ENCODE assay signal across 16 mouse cellular contexts in the genomic region with DNA sequence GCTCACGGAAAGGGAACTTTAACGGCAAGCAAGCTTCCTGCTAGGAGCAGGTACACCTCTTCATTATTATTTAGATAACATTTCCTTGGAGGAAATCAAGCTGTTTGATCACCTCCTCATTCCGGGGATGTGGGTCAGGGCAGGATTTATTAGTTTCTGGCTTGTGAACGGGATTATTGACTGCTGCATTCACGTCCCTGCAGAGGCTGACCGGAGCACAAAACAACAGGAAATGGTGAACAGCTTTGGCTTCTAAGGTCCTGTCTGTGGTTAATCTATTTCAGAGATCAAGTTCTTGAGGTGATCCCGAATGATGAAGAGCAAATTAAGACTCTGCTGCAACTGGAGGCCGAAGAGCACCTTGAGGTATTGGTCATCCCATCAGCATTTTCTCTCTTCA. TPM values are rescaled to one million over a fixed set of nuclear protein-coding genes. Genes with fewer than 3 reads are reported as not detected.
DNase-seq lines count a peak whose midpoint lies in the region; ATAC-seq and TF ChIP-seq lines count a peak whose summit lies in the region.
"Had no signal": no experiment of that assay in that cellular context is flagged by ENCODE, and none has a peak within 500 bp of the region (broad histone marks: within the 10 kb centered on the region; RNA-seq: fewer than 3 reads in every experiment).

No protein-coding gene starts in this region.

- no peaks in the 10 kb centered on the region for H3K27me3 ChIP-seq in hindbrain, embryonic 10.5 days (ENCODE audit: insufficient read depth, poor library complexity, severe bottlenecking)
- no peaks in the 10 kb centered on the region for H3K27me3 ChIP-seq in hindbrain, postnatal 0 days (ENCODE audit: insufficient read depth, low read length)
- H3K27me3 ChIP-seq in midbrain, embryonic 11.5 days (ENCODE audit: control insufficient read depth, insufficient read depth, low read length) = no peaks in the 10 kb centered on the region
- H3K27me3 ChIP-seq in midbrain, embryonic 13.5 days = no peaks in the 10 kb centered on the region
- H3K27me3 ChIP-seq in intestine, postnatal 0 days (replicated peaks; ENCODE audit: control insufficient read depth, insufficient read depth, low read length) = no peaks in the 10 kb centered on the region
- no peaks in the 10 kb centered on the region for H3K27me3 ChIP-seq in stomach, embryonic 16.5 days (ENCODE audit: control insufficient read depth, insufficient read depth, low read length)
- H3K27me3 ChIP-seq in liver, postnatal 0 days (ENCODE audit: insufficient read depth, low read length) = 0 out of 2 replicates have a peak, but pooled peaks cover 4% of the 10 kb centered on the region

- ATAC-seq in hindbrain, postnatal 0 days = no peak
- no peak for ATAC-seq in midbrain, embryonic 11.5 days (ENCODE audit: low FRiP score)
- no peak for ATAC-seq in midbrain, embryonic 13.5 days
- ATAC-seq in intestine, postnatal 0 days = no peak
- no peak for ATAC-seq in stomach, embryonic 16.5 days (ENCODE audit: insufficient read depth, low FRiP score)
- ATAC-seq in liver, postnatal 0 days = no peak

- peak overlapping the region; percentile 81 for H3K27ac ChIP-seq in hindbrain, embryonic 10.5 days
- H3K27ac ChIP-seq in hindbrain, postnatal 0 days = no peak overlapping the region
- H3K27ac ChIP-seq in midbrain, embryonic 11.5 days (ENCODE audit: low read depth, low read length) = no peak overlapping the region
- H3K27ac ChIP-seq in midbrain, embryonic 13.5 days = no peak overlapping the region
- H3K27ac ChIP-seq in intestine, postnatal 0 days (ENCODE audit: low read depth, low read length) = no peak overlapping the region
- H3K27ac ChIP-seq in stomach, embryonic 16.5 days (ENCODE audit: low read length) = 0 out of 2 replicates have a peak overlapping the region, but pooled peaks have one; percentile 2
- no peak overlapping the region for H3K27ac ChIP-seq in liver, postnatal 0 days (ENCODE audit: low read depth)
- H3K27ac ChIP-seq: liver, embryonic 15.5 days had no signal

- H3K9me3 ChIP-seq in hindbrain, embryonic 10.5 days = no peaks in the 10 kb centered on the region
- H3K9me3 ChIP-seq in hindbrain, postnatal 0 days (ENCODE audit: low read length) = no peaks in the 10 kb centered on the region
- H3K9me3 ChIP-seq in midbrain, embryonic 11.5 days (ENCODE audit: control insufficient read depth, low read length) = no peaks in the 10 kb centered on the region
- no peaks in the 10 kb centered on the region for H3K9me3 ChIP-seq in midbrain, embryonic 13.5 days
- H3K9me3 ChIP-seq in intestine, postnatal 0 days (ENCODE audit: control insufficient read depth) = no peaks in the 10 kb centered on the region
- H3K9me3 ChIP-seq in stomach, embryonic 16.5 days (replicated peaks; ENCODE audit: control insufficient read depth, low read length) = no peaks in the 10 kb centered on the region
- no peaks in the 10 kb centered on the region for H3K9me3 ChIP-seq in liver, postnatal 0 days (ENCODE audit: low read length)
- H3K9me3 ChIP-seq: liver, embryonic 15.5 days had no signal

- no peaks in the 10 kb centered on the region for H3K36me3 ChIP-seq in hindbrain, embryonic 10.5 days
- no peaks in the 10 kb centered on the region for H3K36me3 ChIP-seq in hindbrain, postnatal 0 days (ENCODE audit: insufficient read depth, low read length)
- H3K36me3 ChIP-seq in midbrain, embryonic 11.5 days (ENCODE audit: control insufficient read depth, insufficient read depth, low read length) = no peaks in the 10 kb centered on the region
- no peaks in the 10 kb centered on the region for H3K36me3 ChIP-seq in midbrain, embryonic 13.5 days
- H3K36me3 ChIP-seq in intestine, postnatal 0 days (ENCODE audit: control insufficient read depth, insufficient read depth) = no peaks in the 10 kb centered on the region
- H3K36me3 ChIP-seq in stomach, embryonic 16.5 days (ENCODE audit: control insufficient read depth, insufficient read depth, low read length) = no peaks in the 10 kb centered on the region
- H3K36me3 ChIP-seq in liver, postnatal 0 days (replicated peaks; ENCODE audit: insufficient read depth, low read length) = no peaks in the 10 kb centered on the region
- H3K36me3 ChIP-seq: liver, embryonic 15.5 days had no signal

- H3K4me3 ChIP-seq in hindbrain, embryonic 10.5 days = no peak overlapping the region
- no peak overlapping the region for H3K4me3 ChIP-seq in hindbrain, postnatal 0 days (ENCODE audit: low read length)
- H3K4me3 ChIP-seq in midbrain, embryonic 11.5 days (ENCODE audit: low read depth, low read length) = no peak overlapping the region
- H3K4me3 ChIP-seq in midbrain, embryonic 13.5 days (replicated peaks) = no peak overlapping the region
- H3K4me3 ChIP-seq in intestine, postnatal 0 days (ENCODE audit: low read depth, low read length) = no peak overlapping the region
- peak overlapping the region; percentile 19; the same call in 1 of the 2 replicates for H3K4me3 ChIP-seq in stomach, embryonic 16.5 days (replicated peaks; ENCODE audit: low read length)
- no peak overlapping the region for H3K4me3 ChIP-seq in liver, postnatal 0 days (ENCODE audit: low read depth, low read length)
- H3K4me3 ChIP-seq: liver, embryonic 15.5 days; myocyte had no signal

- TF ChIP-seq EP300 in liver, postnatal 0 days (IDR thresholded peaks at IDR 0.05; ENCODE audit: low read depth) = no peak

- no peak overlapping the region for H3K4me2 ChIP-seq in hindbrain, postnatal 0 days (ENCODE audit: low read depth, low read length)
- H3K4me2 ChIP-seq in midbrain, embryonic 11.5 days = no peak overlapping the region
- H3K4me2 ChIP-seq in midbrain, embryonic 13.5 days (replicated peaks) = no peak overlapping the region
- H3K4me2 ChIP-seq in intestine, postnatal 0 days (replicated peaks; ENCODE audit: low read depth) = peak overlapping the region; percentile 40
- peak overlapping the region; percentile 40 for H3K4me2 ChIP-seq in stomach, embryonic 16.5 days (ENCODE audit: low read depth, low read length)
- no peak overlapping the region for H3K4me2 ChIP-seq in liver, postnatal 0 days (ENCODE audit: low read depth, low read length)
- H3K4me2 ChIP-seq: liver, embryonic 15.5 days had no signal

- H3K9ac ChIP-seq in hindbrain, postnatal 0 days (replicated peaks; ENCODE audit: low read length) = no peak overlapping the region
- H3K9ac ChIP-seq in midbrain, embryonic 11.5 days (ENCODE audit: low read length) = no peak overlapping the region
- no peak overlapping the region for H3K9ac ChIP-seq in midbrain, embryonic 13.5 days (replicated peaks)
- H3K9ac ChIP-seq in intestine, postnatal 0 days (ENCODE audit: low read depth, low read length) = no peak overlapping the region
- 0 out of 2 replicates have a peak overlapping the region, but pooled peaks have one; percentile 23 for H3K9ac ChIP-seq in stomach, embryonic 16.5 days (ENCODE audit: low read length)
- no peak overlapping the region for H3K9ac ChIP-seq in liver, postnatal 0 days (replicated peaks)
- H3K9ac ChIP-seq: liver, embryonic 15.5 days had no signal

- 48% methylated on average over 8 of the region's 8 CpGs for WGBS in hindbrain, embryonic 10.5 days
- WGBS in hindbrain, postnatal 0 days = 56% methylated on average over 8 of the region's 8 CpGs
- WGBS in midbrain, embryonic 11.5 days = 31% methylated on average over 8 of the region's 8 CpGs
- WGBS in midbrain, embryonic 13.5 days = 37% methylated on average over 8 of the region's 8 CpGs
- 23% methylated on average over 8 of the region's 8 CpGs for WGBS in intestine, postnatal 0 days
- WGBS in stomach, embryonic 16.5 days = 27% methylated on average over 8 of the region's 8 CpGs
- 28% methylated on average over 8 of the region's 8 CpGs for WGBS in liver, postnatal 0 days (ENCODE audit: insufficient replicate concordance)

- H3K4me1 ChIP-seq in hindbrain, embryonic 10.5 days (replicated peaks) = peaks cover 70% of the 10 kb centered on the region
- H3K4me1 ChIP-seq in hindbrain, postnatal 0 days (ENCODE audit: insufficient read depth, low read length) = peaks cover 12% of the 10 kb centered on the region; the same call in 1 of the 2 replicates
- peaks cover 36% of the 10 kb centered on the region for H3K4me1 ChIP-seq in midbrain, embryonic 11.5 days (ENCODE audit: control insufficient read depth, insufficient read depth, low read length)
- H3K4me1 ChIP-seq in midbrain, embryonic 13.5 days (replicated peaks) = peaks cover 43% of the 10 kb centered on the region
- H3K4me1 ChIP-seq in intestine, postnatal 0 days (replicated peaks; ENCODE audit: control insufficient read depth, insufficient read depth, low read length) = peaks cover 3% of the 10 kb centered on the region; the same call in 1 of the 2 replicates
- peaks cover 12% of the 10 kb centered on the region; the same call in 1 of the 2 replicates for H3K4me1 ChIP-seq in stomach, embryonic 16.5 days (ENCODE audit: control insufficient read depth, insufficient read depth, low read length)
- H3K4me1 ChIP-seq in liver, postnatal 0 days (ENCODE audit: insufficient read depth) = peaks cover 3% of the 10 kb centered on the region; the same call in 1 of the 2 replicates

- no peak for TF ChIP-seq CTCF in hindbrain, postnatal 0 days (IDR thresholded peaks at IDR 0.05; ENCODE audit: low read depth)
- TF ChIP-seq CTCF in intestine, postnatal 0 days (IDR thresholded peaks at IDR 0.05; ENCODE audit: low read depth) = no peak
- TF ChIP-seq CTCF in liver, postnatal 0 days (IDR thresholded peaks at IDR 0.05; ENCODE audit: low read depth) = no peak

- no peak for DNase-seq in hindbrain, embryonic 10.5 days (ENCODE audit: low spot score)
- no peak for DNase-seq in hindbrain, postnatal 0 days (ENCODE audit: low spot score)
- DNase-seq in midbrain, embryonic 11.5 days (ENCODE audit: low spot score, missing footprints) = peak; percentile 91
- DNase-seq in liver, postnatal 0 days = no peak
- no peak for DNase-seq in adrenal gland, postnatal 14 days
- DNase-seq: heart, adult 11 months; kidney, adult 18-20 months; thymus, postnatal 14 days had no signal

RNA-seq across cellular contexts. Expression of gene Cpa2, which starts 2.5 kb away (rescaled TPM):
- polyA plus RNA-seq in hindbrain, embryonic 10.5 days (2016; fragmentation: Nextera tagmentation; extraction: Ambion mirVana) = 19.6 and 20.0 TPM in 2 replicates
- total RNA-seq in hindbrain, postnatal 0 days (2014; rRNA removed) = 6.2 and 8.1 TPM in 2 replicates
- polyA plus RNA-seq in hindbrain, postnatal 0 days (2015; fragmentation: Nextera tagmentation; extraction: Ambion mirVana) = 14.9 and 15.7 TPM in 2 replicates
- polyA plus RNA-seq in midbrain, embryonic 11.5 days (2014; fragmentation: Nextera tagmentation; extraction: Ambion mirVana) = 13.0 and 15.5 TPM in 2 replicates
- 7.1 and 8.5 TPM in 2 replicates for polyA plus RNA-seq in midbrain, embryonic 13.5 days (2015; fragmentation: Nextera tagmentation; extraction: Ambion mirVana)
- polyA plus RNA-seq in intestine, postnatal 0 days (2015; fragmentation: Nextera tagmentation; extraction: Ambion mirVana) = 2.9 and 3.3 TPM in 2 replicates
- polyA plus RNA-seq in stomach, embryonic 16.5 days (2015; fragmentation: Nextera tagmentation; extraction: Ambion mirVana) = 688 and 708 TPM in 2 replicates
- 0.63 and 2.1 TPM in 2 replicates for polyA plus RNA-seq in liver, postnatal 0 days (2015; fragmentation: Nextera tagmentation; extraction: Ambion mirVana)
- 0.56 and 0.90 TPM in 2 replicates for total RNA-seq in adrenal gland, postnatal 14 days (2021)
- polyA plus RNA-seq: myocyte had no signal

RNA-seq across cellular contexts. Expression of gene Cpa4, which starts 24.3 kb away (rescaled TPM):
- 1.4 and 2.5 TPM in 2 replicates for polyA plus RNA-seq in hindbrain, embryonic 10.5 days (2016; fragmentation: Nextera tagmentation; extraction: Ambion mirVana)
- 0.11 and 0.16 TPM in 2 replicates for total RNA-seq in hindbrain, postnatal 0 days (2014; rRNA removed)
- 0.45 and 0.53 TPM in 2 replicates for polyA plus RNA-seq in hindbrain, postnatal 0 days (2015; fragmentation: Nextera tagmentation; extraction: Ambion mirVana)
- polyA plus RNA-seq in midbrain, embryonic 11.5 days (2014; fragmentation: Nextera tagmentation; extraction: Ambion mirVana) = 2.1 and 2.2 TPM in 2 replicates
- polyA plus RNA-seq in midbrain, embryonic 13.5 days (2015; fragmentation: Nextera tagmentation; extraction: Ambion mirVana) = 2.4 and 2.5 TPM in 2 replicates
- 0.04 and 0.07 TPM in 2 replicates for polyA plus RNA-seq in intestine, postnatal 0 days (2015; fragmentation: Nextera tagmentation; extraction: Ambion mirVana)
- polyA plus RNA-seq in stomach, embryonic 16.5 days (2015; fragmentation: Nextera tagmentation; extraction: Ambion mirVana) = 1.4 and 1.5 TPM in 2 replicates
- polyA plus RNA-seq in liver, postnatal 0 days (2015; fragmentation: Nextera tagmentation; extraction: Ambion mirVana) = 0.05 TPM in 1 of 2 replicates, not detected in the other
- 1.7 and 2.1 TPM in 2 replicates for total RNA-seq in adrenal gland, postnatal 14 days (2021)
- total RNA-seq: hematopoietic stem cell, adult 5-6 weeks; megakaryocyte, adult 5-6 weeks; MEL had no signal

RNA-seq across cellular contexts. Expression of gene Ssmem1, which starts 34.2 kb away (rescaled TPM):
- polyA plus RNA-seq in hindbrain, embryonic 10.5 days (2016; fragmentation: Nextera tagmentation; extraction: Ambion mirVana) = 0.34 and 0.35 TPM in 2 replicates
- total RNA-seq in hindbrain, postnatal 0 days (2014; rRNA removed) = 0.26 TPM in 1 of 2 replicates, not detected in the other
- 0.18 and 0.39 TPM in 2 replicates for polyA plus RNA-seq in hindbrain, postnatal 0 days (2015; fragmentation: Nextera tagmentation; extraction: Ambion mirVana)
- polyA plus RNA-seq in midbrain, embryonic 11.5 days (2014; fragmentation: Nextera tagmentation; extraction: Ambion mirVana) = 0.49 and 0.68 TPM in 2 replicates
- 0.31 TPM in 1 of 2 replicates, not detected in the other for polyA plus RNA-seq in midbrain, embryonic 13.5 days (2015; fragmentation: Nextera tagmentation; extraction: Ambion mirVana)
- not detected in 2 replicates for polyA plus RNA-seq in intestine, postnatal 0 days (2015; fragmentation: Nextera tagmentation; extraction: Ambion mirVana)
- polyA plus RNA-seq in stomach, embryonic 16.5 days (2015; fragmentation: Nextera tagmentation; extraction: Ambion mirVana) = not detected in 2 replicates
- not detected in 2 replicates for polyA plus RNA-seq in liver, postnatal 0 days (2015; fragmentation: Nextera tagmentation; extraction: Ambion mirVana)
- total RNA-seq in adrenal gland, postnatal 14 days (2021) = 0.33 TPM in 1 of 2 replicates, not detected in the other
- total RNA-seq: hematopoietic stem cell, adult 5-6 weeks had no signal

RNA-seq across cellular contexts. Expression of gene Tmem209, which starts 34.3 kb away (rescaled TPM):
- 38.3 and 40.3 TPM in 2 replicates for polyA plus RNA-seq in hindbrain, embryonic 10.5 days (2016; fragmentation: Nextera tagmentation; extraction: Ambion mirVana)
- 35.3 and 50.0 TPM in 2 replicates for total RNA-seq in hindbrain, postnatal 0 days (2014; rRNA removed)
- 23.2 and 25.0 TPM in 2 replicates for polyA plus RNA-seq in hindbrain, postnatal 0 days (2015; fragmentation: Nextera tagmentation; extraction: Ambion mirVana)
- 46.0 and 58.1 TPM in 2 replicates for polyA plus RNA-seq in midbrain, embryonic 11.5 days (2014; fragmentation: Nextera tagmentation; extraction: Ambion mirVana)
- polyA plus RNA-seq in midbrain, embryonic 13.5 days (2015; fragmentation: Nextera tagmentation; extraction: Ambion mirVana) = 42.0 and 42.1 TPM in 2 replicates
- polyA plus RNA-seq in intestine, postnatal 0 days (2015; fragmentation: Nextera tagmentation; extraction: Ambion mirVana) = 10.2 and 11.2 TPM in 2 replicates
- 29.9 and 31.6 TPM in 2 replicates for polyA plus RNA-seq in stomach, embryonic 16.5 days (2015; fragmentation: Nextera tagmentation; extraction: Ambion mirVana)
- polyA plus RNA-seq in liver, postnatal 0 days (2015; fragmentation: Nextera tagmentation; extraction: Ambion mirVana) = 10.8 and 12.6 TPM in 2 replicates
- 24.1 and 24.7 TPM in 2 replicates for total RNA-seq in adrenal gland, postnatal 14 days (2021)

Comparison
In these comparisons a context has a peak if more than half of its experiments do, and no peak if none do; other contexts are left out.
1. H3K27ac ChIP-seq: peak in hindbrain, embryonic 10.5 days (single experiment) and stomach, embryonic 16.5 days (single experiment); none in hindbrain, postnatal 0 days (single experiment), midbrain, embryonic 11.5 days (single experiment), midbrain, embryonic 13.5 days (single experiment), intestine, postnatal 0 days (single experiment) and liver, postnatal 0 days (single experiment).
2. H3K4me2 ChIP-seq: peak in intestine, postnatal 0 days (single experiment) and stomach, embryonic 16.5 days (single experiment); none in hindbrain, postnatal 0 days (single experiment), midbrain, embryonic 11.5 days (single experiment), midbrain, embryonic 13.5 days (single experiment) and liver, postnatal 0 days (single experiment).
3. RNA of gene Cpa2, which starts 2.5 kb away (polyA plus RNA-seq): 688 to 708 TPM in stomach, embryonic 16.5 days; 19.6 to 20.0 TPM in hindbrain, embryonic 10.5 days, 14.9 to 15.7 TPM in hindbrain, postnatal 0 days, 13.0 to 15.5 TPM in midbrain, embryonic 11.5 days, 7.1 to 8.5 TPM in midbrain, embryonic 13.5 days, 2.9 to 3.3 TPM in intestine, postnatal 0 days and 0.63 to 2.1 TPM in liver, postnatal 0 days; every median in the first group is over 10 times any median in the second.